Comparison of ENCODE assay signal across 9 mouse cellular contexts in genomic region chr2:90886436-90886835, GRCm38 (mm10). TPM values are rescaled to one million over a fixed set of nuclear protein-coding genes. Genes with fewer than 3 reads are reported as not detected.
DNase-seq lines count a peak whose midpoint lies in the region; ATAC-seq and TF ChIP-seq lines count a peak whose summit lies in the region.
"Had no signal": no experiment of that assay in that cellular context is flagged by ENCODE, and none has a peak within 500 bp of the region (broad histone marks: within the 10 kb centered on the region; RNA-seq: fewer than 3 reads in every experiment).

No protein-coding gene starts in this region.

- no peak for ATAC-seq in cerebellum, adult (ENCODE audit: insufficient number of reproducible peaks, low FRiP score, low TSS enrichment)
- no peak for ATAC-seq in lung, embryonic 14.5 days (ENCODE audit: insufficient read depth)
- ATAC-seq in limb, embryonic 13.5 days (ENCODE audit: low FRiP score, low read depth), result no peak
- ATAC-seq in stomach, embryonic 15.5 days (ENCODE audit: insufficient read depth, low FRiP score, low read depth), result no peak

- H3K27ac ChIP-seq in lung, embryonic 14.5 days (ENCODE audit: low read depth), result no peak overlapping the region
- no peak overlapping the region for H3K27ac ChIP-seq in limb, embryonic 13.5 days
- no peak overlapping the region for H3K27ac ChIP-seq in stomach, embryonic 15.5 days

- TF ChIP-seq CTCF in lung, embryonic 14.5 days (IDR thresholded peaks at IDR 0.05; ENCODE audit: low read depth), result no peak

- H3K4me1 ChIP-seq in lung, embryonic 14.5 days (ENCODE audit: insufficient read depth), result no peaks in the 10 kb centered on the region; the same call in 1 of the 2 replicates
- H3K4me1 ChIP-seq in limb, embryonic 13.5 days, result peaks cover 34% of the 10 kb centered on the region
- H3K4me1 ChIP-seq in stomach, embryonic 15.5 days, result peaks cover 16% of the 10 kb centered on the region; the same call in 1 of the 2 replicates

- no peaks in the 10 kb centered on the region for H3K9me3 ChIP-seq in lung, embryonic 14.5 days (ENCODE audit: low read depth, low read length)
- H3K9me3 ChIP-seq in limb, embryonic 13.5 days, result no peaks in the 10 kb centered on the region
- no peaks in the 10 kb centered on the region for H3K9me3 ChIP-seq in stomach, embryonic 15.5 days

- H3K4me3 ChIP-seq in lung, embryonic 14.5 days (ENCODE audit: low read depth, low read length), result peak overlapping the region; percentile 43
- peak overlapping the region; percentile 62 for H3K4me3 ChIP-seq in limb, embryonic 13.5 days
- peak overlapping the region; percentile 52; the same call in 1 of the 2 replicates for H3K4me3 ChIP-seq in stomach, embryonic 15.5 days (replicated peaks)
- H3K4me3 ChIP-seq: erythroblast, embryonic 14.5 days had no signal

- 29% methylated on average over 6 of the region's 6 CpGs for WGBS in lung, embryonic 14.5 days
- 29% methylated on average over 6 of the region's 6 CpGs for WGBS in limb, embryonic 13.5 days
- 27% methylated on average over 6 of the region's 6 CpGs for WGBS in stomach, embryonic 15.5 days

- peaks cover 56% of the 10 kb centered on the region for H3K27me3 ChIP-seq in lung, embryonic 14.5 days (ENCODE audit: insufficient read depth, low read length)
- peaks cover 61% of the 10 kb centered on the region for H3K27me3 ChIP-seq in limb, embryonic 13.5 days
- H3K27me3 ChIP-seq in stomach, embryonic 15.5 days (replicated peaks), result peaks cover 46% of the 10 kb centered on the region

- DNase-seq in cerebellum, postnatal 10 days, result peak; percentile 52 to 54
- DNase-seq in lung, embryonic 14.5 days, result no peak
- no peak for DNase-seq in lung, postnatal 4 days
- DNase-seq in left cerebral cortex, adult 18-20 months (ENCODE audit: low spot score in 2 of 2), result no peak
- DNase-seq in thymus, postnatal 0 days (ENCODE audit: low spot score), result no peak

- H3K4me2 ChIP-seq in lung, embryonic 14.5 days, result peak overlapping the region; percentile 67; the same call in 1 of the 2 replicates
- H3K4me2 ChIP-seq in limb, embryonic 13.5 days (replicated peaks), result peak overlapping the region; percentile 89
- peak overlapping the region; percentile 94; the same call in 1 of the 2 replicates for H3K4me2 ChIP-seq in stomach, embryonic 15.5 days

- no peaks in the 10 kb centered on the region for H3K36me3 ChIP-seq in lung, embryonic 14.5 days (ENCODE audit: insufficient read depth)
- no peaks in the 10 kb centered on the region for H3K36me3 ChIP-seq in limb, embryonic 13.5 days
- no peaks in the 10 kb centered on the region for H3K36me3 ChIP-seq in stomach, embryonic 15.5 days

- H3K9ac ChIP-seq in lung, embryonic 14.5 days, result no peak overlapping the region
- H3K9ac ChIP-seq in limb, embryonic 13.5 days, result peak overlapping the region; percentile 72; the same call in 1 of the 2 replicates
- no peak overlapping the region for H3K9ac ChIP-seq in stomach, embryonic 15.5 days

RNA-seq across cellular contexts. Expression of gene C1qtnf4, which starts 0.8 kb away (rescaled TPM):
- polyA plus RNA-seq in lung, embryonic 14.5 days (2014; fragmentation: Nextera tagmentation; extraction: Ambion mirVana), result 3.1 and 3.6 TPM in 2 replicates
- polyA plus RNA-seq in limb, embryonic 13.5 days (2015; fragmentation: Nextera tagmentation; extraction: Ambion mirVana), result 26.8 and 27.0 TPM in 2 replicates
- 10.3 and 13.5 TPM in 2 replicates for polyA plus RNA-seq in stomach, embryonic 15.5 days (2015; fragmentation: Nextera tagmentation; extraction: Ambion mirVana)
- total RNA-seq in left cerebral cortex, adult 18-20 months (2021), result 100 to 1,000 TPM; 275 to 295 TPM
- 4.4 and 4.5 TPM in 2 replicates for polyA plus RNA-seq in thymus, postnatal 0 days (2015; fragmentation: Nextera tagmentation; extraction: Ambion mirVana)

RNA-seq across cellular contexts. Expression of gene Kbtbd4, which starts 18.1 kb away (rescaled TPM):
- 28.7 and 32.5 TPM in 2 replicates for polyA plus RNA-seq in lung, embryonic 14.5 days (2014; fragmentation: Nextera tagmentation; extraction: Ambion mirVana)
- 46.0 and 49.2 TPM in 2 replicates for polyA plus RNA-seq in limb, embryonic 13.5 days (2015; fragmentation: Nextera tagmentation; extraction: Ambion mirVana)
- 27.4 and 29.3 TPM in 2 replicates for polyA plus RNA-seq in stomach, embryonic 15.5 days (2015; fragmentation: Nextera tagmentation; extraction: Ambion mirVana)
- total RNA-seq in left cerebral cortex, adult 18-20 months (2021), result 10 to 100 TPM; 48.0 to 57.1 TPM
- 30.8 and 31.8 TPM in 2 replicates for polyA plus RNA-seq in thymus, postnatal 0 days (2015; fragmentation: Nextera tagmentation; extraction: Ambion mirVana)

RNA-seq across cellular contexts. Expression of gene Ndufs3, which starts 18.2 kb away (rescaled TPM):
- polyA plus RNA-seq in lung, embryonic 14.5 days (2014; fragmentation: Nextera tagmentation; extraction: Ambion mirVana), result 186 and 198 TPM in 2 replicates
- polyA plus RNA-seq in limb, embryonic 13.5 days (2015; fragmentation: Nextera tagmentation; extraction: Ambion mirVana), result 215 and 224 TPM in 2 replicates
- 211 and 241 TPM in 2 replicates for polyA plus RNA-seq in stomach, embryonic 15.5 days (2015; fragmentation: Nextera tagmentation; extraction: Ambion mirVana)
- total RNA-seq in left cerebral cortex, adult 18-20 months (2021), result 100 to 1,000 TPM; 253 to 266 TPM
- polyA plus RNA-seq in thymus, postnatal 0 days (2015; fragmentation: Nextera tagmentation; extraction: Ambion mirVana), result 224 and 230 TPM in 2 replicates

RNA-seq across cellular contexts. Expression of gene Mtch2, which starts 39.5 kb away (rescaled TPM):
- 228 and 241 TPM in 2 replicates for polyA plus RNA-seq in lung, embryonic 14.5 days (2014; fragmentation: Nextera tagmentation; extraction: Ambion mirVana)
- polyA plus RNA-seq in limb, embryonic 13.5 days (2015; fragmentation: Nextera tagmentation; extraction: Ambion mirVana), result 200 and 206 TPM in 2 replicates
- 232 and 237 TPM in 2 replicates for polyA plus RNA-seq in stomach, embryonic 15.5 days (2015; fragmentation: Nextera tagmentation; extraction: Ambion mirVana)
- 100 to 1,000 TPM in 1 of 2 experiments, 10 to 100 TPM in 1; 96.8 to 106 TPM for total RNA-seq in left cerebral cortex, adult 18-20 months (2021)
- 140 and 150 TPM in 2 replicates for polyA plus RNA-seq in thymus, postnatal 0 days (2015; fragmentation: Nextera tagmentation; extraction: Ambion mirVana)

RNA-seq across cellular contexts. Expression of gene Celf1, which starts 53.7 kb away (rescaled TPM):
- 65.0 and 68.0 TPM in 2 replicates for polyA plus RNA-seq in lung, embryonic 14.5 days (2014; fragmentation: Nextera tagmentation; extraction: Ambion mirVana)
- 80.3 and 89.7 TPM in 2 replicates for polyA plus RNA-seq in limb, embryonic 13.5 days (2015; fragmentation: Nextera tagmentation; extraction: Ambion mirVana)
- 77.6 and 83.4 TPM in 2 replicates for polyA plus RNA-seq in stomach, embryonic 15.5 days (2015; fragmentation: Nextera tagmentation; extraction: Ambion mirVana)
- total RNA-seq in left cerebral cortex, adult 18-20 months (2021), result 100 to 1,000 TPM; 132 to 148 TPM
- 54.9 and 65.4 TPM in 2 replicates for polyA plus RNA-seq in thymus, postnatal 0 days (2015; fragmentation: Nextera tagmentation; extraction: Ambion mirVana)

Comparison
In these comparisons a context has a peak if more than half of its experiments do, and no peak if none do; other contexts are left out.
1. DNase-seq: peak in cerebellum, postnatal 10 days (2 of 2); none in lung, embryonic 14.5 days (single experiment), lung, postnatal 4 days (0 of 2), left cerebral cortex, adult 18-20 months (0 of 2) and thymus, postnatal 0 days (single experiment).
2. Peak in every context shown above with its lines, with median percentiles within 50 percentile points of each other: H3K4me2 ChIP-seq and H3K4me3 ChIP-seq.